Mouse (Mus musculus) ES-Bruce4 (cell line): Measurements from ENCODE around the gene Nab2.

Experiments
- CTCF ChIP-seq: IDR thresholded peaks from one replicate; pipeline ENCODE4 v1.8.1; 2011; ENCODE audit warnings: low read depth, low read length
- EP300 ChIP-seq: IDR thresholded peaks from 2 replicates; pipeline ENCODE4 v1.6.1; 2011; ENCODE audit warnings: low read depth, low read length; ENCODE audit not compliant: insufficient read depth
- POLR2A ChIP-seq: IDR thresholded peaks from one replicate; pipeline ENCODE4 v1.8.1; 2011; ENCODE audit warnings: low read length; ENCODE audit not compliant: insufficient read depth

- no peak for TF ChIP-seq CTCF
- TF ChIP-seq POLR2A: no peak
- no peak for TF ChIP-seq EP300
These were observed 7.6 kb upstream of the Nab2 start for GRCm38 (mm10) chr10:127675859-127676398.
